Mouse (Mus musculus): ENCODE data around the gene Hfe.
A peak's percentile ranks its signal among the peaks of the same experiment; 100 is the strongest.
"Not testable (repeated sequence)": the region's sequence is repeated elsewhere in the genome, so short reads cannot be mapped to it uniquely, and the experiment has no call there.

Gene Hfe

DNA sequence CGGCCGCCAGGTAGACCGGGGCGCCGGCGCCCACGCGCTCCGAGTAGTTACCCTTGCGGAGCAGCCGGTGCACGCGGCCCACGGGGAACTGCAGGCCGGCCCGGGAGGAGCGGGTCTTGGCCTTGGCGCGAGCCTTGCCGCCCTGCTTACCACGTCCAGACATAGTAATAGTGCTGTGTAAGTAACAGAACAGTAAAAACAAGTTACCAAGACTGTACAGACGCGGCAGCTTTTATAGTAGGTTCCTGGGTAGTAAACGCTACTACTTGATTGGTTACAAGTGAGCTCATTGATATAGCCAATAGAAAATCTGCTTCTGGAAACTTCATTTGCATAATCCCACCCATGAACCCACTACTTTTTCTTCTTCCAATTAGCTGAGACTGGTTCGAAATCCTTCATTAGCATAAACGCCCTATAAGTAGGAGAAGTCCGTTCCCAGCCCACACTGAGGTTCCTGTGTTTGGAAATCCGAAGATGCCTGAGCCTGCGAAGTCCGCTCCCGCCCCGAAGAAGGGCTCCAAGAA lies 26.8 kb downstream of the Hfe start, which contains the start of the genes Hist1h2ac and Hist1h2bc:
Gene Hist1h2ac, minus strand, starts transcription at position 194 of the 527 bp plus-strand sequence.
Gene Hist1h2bc, plus strand, starts transcription at position 445 of the 527 bp plus-strand sequence.
- peak; percentile 84 for DNase-seq

DNA sequence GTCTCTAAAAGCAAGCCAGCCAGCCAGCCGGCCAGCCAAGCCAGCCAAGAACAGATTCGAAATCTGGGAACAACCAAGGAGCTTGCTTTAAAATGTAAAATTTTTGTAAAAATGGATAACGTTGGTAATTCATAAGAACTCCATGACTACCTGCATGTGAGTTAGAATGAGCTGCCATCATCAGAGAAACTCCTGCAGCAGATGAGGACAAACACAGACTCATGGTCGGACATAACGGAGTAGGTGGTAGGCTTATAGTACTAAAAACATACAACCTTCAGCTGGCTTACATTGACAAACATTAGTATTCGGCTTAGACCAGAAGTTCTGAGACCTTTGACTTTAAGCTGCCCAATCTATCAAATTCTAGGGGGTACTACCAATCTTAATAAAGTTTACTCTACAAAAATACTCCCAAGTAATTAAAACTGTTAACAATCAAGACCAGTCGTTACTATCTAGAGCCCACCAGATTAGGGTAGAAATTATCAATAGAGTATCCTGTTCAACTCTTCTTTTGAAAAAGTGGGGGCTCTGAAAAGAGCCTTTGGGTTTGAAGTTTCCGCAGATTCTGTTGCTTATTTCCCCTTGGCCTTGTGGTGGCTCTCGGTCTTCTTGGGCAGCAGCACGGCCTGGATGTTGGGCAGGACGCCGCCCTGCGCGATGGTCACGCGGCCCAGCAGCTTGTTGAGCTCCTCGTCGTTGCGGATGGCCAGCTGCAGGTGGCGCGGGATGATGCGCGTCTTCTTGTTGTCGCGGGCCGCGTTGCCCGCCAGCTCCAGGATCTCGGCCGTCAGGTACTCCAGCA lies 27.5 kb downstream of the Hfe start:
- not testable (repeated sequence) for DNase-seq

DNA sequence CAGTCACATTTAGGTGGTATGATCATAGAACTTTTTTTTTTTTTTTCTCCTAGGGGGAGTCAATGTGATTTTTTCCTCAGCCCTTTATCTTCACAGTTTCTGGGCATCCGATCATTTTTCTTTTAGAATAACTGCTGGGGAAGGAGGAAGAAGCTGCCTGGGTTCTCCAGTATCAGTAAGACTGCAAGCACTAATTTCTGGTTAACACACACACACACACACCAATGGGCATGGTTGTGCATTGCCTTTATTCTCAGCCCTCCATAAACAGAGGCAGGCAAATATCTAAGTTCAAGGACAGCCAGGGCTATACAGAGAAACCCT lies 28.1 kb downstream of the Hfe start:
- no peak for DNase-seq

DNA sequence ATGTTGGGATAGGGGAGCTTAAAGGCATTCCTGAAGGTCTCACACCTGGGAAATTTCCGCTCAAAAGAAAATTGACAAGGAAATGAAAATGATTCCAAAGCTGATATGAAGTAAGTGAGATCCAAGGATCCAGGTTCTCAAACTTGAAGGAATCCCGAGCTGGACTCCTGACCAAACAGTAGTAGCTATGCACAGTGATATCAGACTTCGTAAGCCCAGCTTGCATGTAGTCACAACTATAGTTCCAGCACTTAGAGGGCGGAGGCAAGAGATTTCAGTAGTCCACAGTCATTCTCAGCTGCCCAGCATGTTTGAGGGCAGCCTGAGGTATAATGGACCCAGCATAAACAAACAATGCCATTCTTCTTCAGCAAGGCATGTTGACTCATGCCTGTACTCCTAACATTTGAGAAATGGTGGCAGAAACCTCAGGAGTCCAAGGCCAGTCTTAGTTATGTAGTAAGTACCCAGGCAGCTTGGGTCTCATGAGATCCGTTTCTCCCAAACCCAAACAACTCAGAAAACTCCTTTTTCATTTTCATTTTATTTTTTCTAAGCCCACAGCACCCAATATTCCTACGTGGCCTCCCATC lies 28.6 kb downstream of the Hfe start:
- DNase-seq, result no peak

DNA sequence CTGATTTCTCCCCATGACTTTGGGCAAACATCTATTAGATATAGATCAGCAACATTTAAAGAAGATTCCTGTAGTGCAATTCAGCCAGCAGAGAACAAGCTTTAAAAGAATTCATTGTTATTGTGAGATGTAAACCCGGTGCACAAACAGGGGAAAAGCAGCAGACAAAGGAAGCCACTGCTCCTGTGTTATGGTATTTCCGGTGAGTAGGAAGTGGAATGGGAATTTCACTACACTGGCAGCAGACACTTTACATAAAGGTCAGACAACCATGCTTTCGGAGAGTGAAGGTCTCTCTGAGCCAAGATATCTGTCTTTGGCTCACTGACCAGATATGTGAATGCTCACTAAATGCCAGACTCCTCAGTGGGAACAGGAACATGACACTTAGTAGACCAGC lies 48.1 kb downstream of the Hfe start:
- no peak for DNase-seq

DNA sequence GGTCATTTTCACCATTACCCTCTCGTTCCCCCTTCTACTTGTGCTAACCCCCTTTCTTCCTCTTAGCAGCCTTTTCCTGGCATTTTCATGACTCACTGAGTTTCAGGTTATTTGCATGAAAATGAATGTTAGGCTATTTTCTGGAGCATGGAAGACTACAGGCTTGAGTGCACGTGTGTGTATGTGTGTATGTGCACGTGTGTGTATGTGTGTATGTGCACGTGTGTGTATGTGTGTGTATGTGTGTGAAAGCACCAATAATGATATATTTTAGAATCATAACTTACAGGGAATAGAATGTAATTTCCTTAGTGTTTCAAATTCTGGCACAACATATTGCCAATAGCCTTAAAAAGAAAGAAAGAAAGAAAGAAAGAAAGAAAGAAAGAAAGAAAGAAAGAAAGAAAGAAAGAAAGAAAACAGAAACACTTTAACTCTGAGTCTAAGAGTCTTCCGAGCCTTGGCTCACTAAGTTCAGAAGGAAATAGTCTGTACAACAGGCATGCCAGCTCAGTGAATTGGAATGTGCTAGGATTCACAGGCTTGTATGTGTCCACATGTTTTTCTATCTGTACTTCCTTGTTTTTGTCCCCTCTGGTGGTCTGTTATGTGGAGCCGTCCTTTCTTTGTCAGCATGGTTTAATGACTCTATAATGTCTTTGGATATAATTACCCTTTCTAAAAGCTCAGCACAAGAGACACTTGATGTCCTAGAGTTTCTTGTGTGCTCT lies 50.9 kb downstream of the Hfe start:
- DNase-seq, result no peak
